Mouse (Mus musculus) ovary, postnatal 10 days (tissue): ENCODE results near the gene Epb41l2.

Experiments used
- DNase-seq: peaks from one replicate; pipeline ENCODE4 v3.0.0; 2022; ENCODE audit warnings: low spot score

The Epb41l2 gene

GRCm38 (mm10) chr10:25400646-25401045 is 41.0 kb downstream of the Epb41l2 start:
- DNase-seq = no peak

- no peak for DNase-seq
These were observed 41.8 kb downstream of the Epb41l2 start for GRCm38 (mm10) chr10:25401356-25401755.

- no peak for DNase-seq
These were observed 43.3 kb downstream of the Epb41l2 start for GRCm38 (mm10) chr10:25402886-25403285.

GRCm38 (mm10) chr10:25403813-25404701 is 44.5 kb downstream of the Epb41l2 start:
- DNase-seq = no peak

GRCm38 (mm10) chr10:25404702-25405098 is 45.1 kb downstream of the Epb41l2 start:
- DNase-seq = no peak

- DNase-seq = no peak
These were observed 46.0 kb downstream of the Epb41l2 start for GRCm38 (mm10) chr10:25405551-25405950.

GRCm38 (mm10) chr10:25406695-25407094 is 47.1 kb downstream of the Epb41l2 start:
- no peak for DNase-seq

GRCm38 (mm10) chr10:25408136-25408650 is 48.6 kb downstream of the Epb41l2 start:
- DNase-seq = no peak

GRCm38 (mm10) chr10:25411836-25412373 is 52.3 kb downstream of the Epb41l2 start:
- DNase-seq = no peak

- DNase-seq = no peak
These were observed 55.7 kb downstream of the Epb41l2 start for GRCm38 (mm10) chr10:25415188-25415717.

GRCm38 (mm10) chr10:25416696-25417095 is 57.1 kb downstream of the Epb41l2 start:
- no peak for DNase-seq

GRCm38 (mm10) chr10:25426058-25426457 is 66.5 kb downstream of the Epb41l2 start:
- DNase-seq = no peak

- DNase-seq = no peak
These were observed 67.2 kb downstream of the Epb41l2 start for GRCm38 (mm10) chr10:25426814-25427213.

- no peak for DNase-seq
These were observed 67.9 kb downstream of the Epb41l2 start for GRCm38 (mm10) chr10:25427523-25427922.

GRCm38 (mm10) chr10:25428658-25429057 is 69.1 kb downstream of the Epb41l2 start:
- DNase-seq = no peak

- DNase-seq = no peak
These were observed 69.7 kb downstream of the Epb41l2 start for GRCm38 (mm10) chr10:25429346-25429745.

GRCm38 (mm10) chr10:25430862-25431261 is 71.3 kb downstream of the Epb41l2 start:
- DNase-seq = no peak

GRCm38 (mm10) chr10:25432351-25432750 is 72.8 kb downstream of the Epb41l2 start:
- no peak for DNase-seq

- no peak for DNase-seq
These were observed 73.3 kb downstream of the Epb41l2 start for GRCm38 (mm10) chr10:25432938-25433337.

GRCm38 (mm10) chr10:25433524-25433923 is 73.9 kb downstream of the Epb41l2 start:
- DNase-seq = no peak

GRCm38 (mm10) chr10:25434358-25435044 is 74.9 kb downstream of the Epb41l2 start:
- no peak for DNase-seq

GRCm38 (mm10) chr10:25436703-25437401 is 77.3 kb downstream of the Epb41l2 start:
- DNase-seq = no peak
